Mouse (Mus musculus): ENCODE measurements around the gene Atp6v1f. TPM values are rescaled to one million over a fixed set of nuclear protein-coding genes. Genes with fewer than 3 reads are reported as not detected.
A peak's percentile ranks its signal among the peaks of the same experiment; 100 is the strongest.

Gene Atp6v1f
- total and polyA plus RNA-seq, 2 experiments from 2014 or later, result 302 to 361 TPM

GRCm38 (mm10) chr6:29430681-29431420, 36.7 kb upstream of the Atp6v1f start:
- ATAC-seq (ENCODE audit: low FRiP score) (no peak), DNase-seq (ENCODE audit: low spot score) (no peak)
- Histone ChIP-seq H3K27ac (ENCODE audit: low read depth, low read length) (no peak overlapping the region), H3K9ac (replicated peaks; ENCODE audit: low read length, poor library complexity, severe bottlenecking) (no peak overlapping the region), H3K9me3 (ENCODE audit: low read length) (no peaks in the 10 kb centered on the region), H3K4me1 (ENCODE audit: insufficient read depth, low read length) (no peaks in the 10 kb centered on the region), H3K4me3 (ENCODE audit: low read depth, low read length) (no peak overlapping the region), H3K4me2 (ENCODE audit: low read depth, low read length, poor library complexity, severe bottlenecking) (no peak overlapping the region), H3K36me3 (ENCODE audit: insufficient read depth, low read length) (no peaks in the 10 kb centered on the region), H3K27me3 (ENCODE audit: insufficient read depth, low read length) (peaks cover 33% of the 10 kb centered on the region)
- TF ChIP-seq CTCF (IDR thresholded peaks at IDR 0.05), result peak; percentile 18; the same call in 1 of the 2 replicates
- WGBS, result 50% methylated on average over 15 of the region's 15 CpGs

GRCm38 (mm10) chr6:29431473-29431872, 36.0 kb upstream of the Atp6v1f start:
- no peak for TF ChIP-seq CTCF (IDR thresholded peaks at IDR 0.05)

GRCm38 (mm10) chr6:29432156-29432555, 35.4 kb upstream of the Atp6v1f start:
- no peak for DNase-seq (ENCODE audit: low spot score)
- H3K9ac ChIP-seq (replicated peaks; ENCODE audit: low read length, poor library complexity, severe bottlenecking), result no peak overlapping the region
- no peak overlapping the region for H3K4me3 ChIP-seq (ENCODE audit: low read depth, low read length)
- WGBS, result 47% methylated on average over 3 of the region's 3 CpGs
- no peak for TF ChIP-seq CTCF (IDR thresholded peaks at IDR 0.05)
- no peaks in the 10 kb centered on the region for H3K9me3 ChIP-seq (ENCODE audit: low read length)
- H3K36me3 ChIP-seq (ENCODE audit: insufficient read depth, low read length), result no peaks in the 10 kb centered on the region
- no peak overlapping the region for H3K27ac ChIP-seq (ENCODE audit: low read depth, low read length)
- peaks cover 33% of the 10 kb centered on the region for H3K27me3 ChIP-seq (ENCODE audit: insufficient read depth, low read length)
- no peak for ATAC-seq (ENCODE audit: low FRiP score)
- no peak overlapping the region for H3K4me2 ChIP-seq (ENCODE audit: low read depth, low read length, poor library complexity, severe bottlenecking)
- H3K4me1 ChIP-seq (ENCODE audit: insufficient read depth, low read length), result 0 out of 2 replicates have a peak, but pooled peaks cover 2% of the 10 kb centered on the region

More at GRCm38 (mm10) chr6:29431473-29431872, 36.0 kb upstream of the Atp6v1f start:
- H3K9ac ChIP-seq (replicated peaks; ENCODE audit: low read length, poor library complexity, severe bottlenecking), result no peak overlapping the region
- H3K36me3 ChIP-seq (ENCODE audit: insufficient read depth, low read length), result no peaks in the 10 kb centered on the region
- 19% methylated on average over 5 of the region's 5 CpGs for WGBS
- H3K4me2 ChIP-seq (ENCODE audit: low read depth, low read length, poor library complexity, severe bottlenecking), result no peak overlapping the region
- no peaks in the 10 kb centered on the region for H3K9me3 ChIP-seq (ENCODE audit: low read length)
- 0 out of 2 replicates have a peak, but pooled peaks cover 2% of the 10 kb centered on the region for H3K4me1 ChIP-seq (ENCODE audit: insufficient read depth, low read length)
- ATAC-seq (ENCODE audit: low FRiP score), result no peak
- H3K27me3 ChIP-seq (ENCODE audit: insufficient read depth, low read length), result peaks cover 33% of the 10 kb centered on the region
- no peak overlapping the region for H3K27ac ChIP-seq (ENCODE audit: low read depth, low read length)
- no peak overlapping the region for H3K4me3 ChIP-seq (ENCODE audit: low read depth, low read length)
- DNase-seq (ENCODE audit: low spot score), result no peak

GRCm38 (mm10) chr6:29432676-29433037, 34.9 kb upstream of the Atp6v1f start:
- Histone ChIP-seq H3K4me2 (ENCODE audit: low read depth, low read length, poor library complexity, severe bottlenecking) (peak overlapping the region; percentile 58), H3K4me3 (ENCODE audit: low read depth, low read length) (peak overlapping the region; percentile 36), H3K36me3 (ENCODE audit: insufficient read depth, low read length) (no peaks in the 10 kb centered on the region), H3K27me3 (ENCODE audit: insufficient read depth, low read length) (peaks cover 33% of the 10 kb centered on the region), H3K4me1 (ENCODE audit: insufficient read depth, low read length) (0 out of 2 replicates have a peak, but pooled peaks cover 2% of the 10 kb centered on the region), H3K9me3 (ENCODE audit: low read length) (no peaks in the 10 kb centered on the region), H3K27ac (ENCODE audit: low read depth, low read length) (no peak overlapping the region), H3K9ac (replicated peaks; ENCODE audit: low read length, poor library complexity, severe bottlenecking) (no peak overlapping the region)
- no peak for TF ChIP-seq CTCF (IDR thresholded peaks at IDR 0.05)
- DNase-seq (ENCODE audit: low spot score) (no peak), ATAC-seq (ENCODE audit: low FRiP score) (no peak)

- 2% methylated on average over 54 of the region's 77 CpGs for whole genome bisulfite sequencing
- Histone ChIP-seq H3K36me3 (ENCODE audit: insufficient read depth, low read length) (no peaks in the 10 kb centered on the region), H3K9me3 (ENCODE audit: low read length) (no peaks in the 10 kb centered on the region), H3K4me2 (ENCODE audit: low read depth, low read length, poor library complexity, severe bottlenecking) (peak within 1 kb of the TSS; percentile 58), H3K9ac (replicated peaks; ENCODE audit: low read length, poor library complexity, severe bottlenecking) (0 out of 2 replicates have a peak within 1 kb of the TSS, but pooled peaks have one; percentile 42), H3K4me1 (ENCODE audit: insufficient read depth, low read length) (0 out of 2 replicates have a peak, but pooled peaks cover 2% of the 10 kb centered on the region), H3K27me3 (ENCODE audit: insufficient read depth, low read length) (peaks cover 33% of the 10 kb centered on the region), H3K4me3 (ENCODE audit: low read depth, low read length) (peak within 1 kb of the TSS; percentile 36), H3K27ac (ENCODE audit: low read depth, low read length) (no peak within 1 kb of the TSS)
- no peak for ATAC-seq (ENCODE audit: low FRiP score)
- DNase-seq (ENCODE audit: low spot score), result no peak
- TF ChIP-seq CTCF (IDR thresholded peaks at IDR 0.05), result no peak
Measured at GRCm38 (mm10) chr6:29433038-29433803, 34.3 kb upstream of the Atp6v1f start, which contains the start of gene Flnc. Flnc (plus strand) TSS chr6:29433256.
